Mouse (Mus musculus) left cerebral cortex, postnatal 10 days (tissue): ENCODE measurements around the gene Nkx2-2. TPM values are rescaled to one million over a fixed set of nuclear protein-coding genes. Genes with fewer than 3 reads are reported as not detected.
"Not testable (repeated sequence)": the region's sequence is repeated elsewhere in the genome, so short reads cannot be mapped to it uniquely, and the experiment has no call there.

Experiments used
- DNase-seq, 2 experiments: peaks; one replicate each; pipeline ENCODE4 v3.0.0; 2021 to 2022; ENCODE audit warnings: low spot score in 2 of 2, mixed read lengths in 1 of 2; ENCODE audit errors: extremely low spot score in 1 of 2
- intact Hi-C: fragments of 180-260 bp; cut with DNase I; formaldehyde crosslinking; loops from one replicate; pipeline ENCODE4 v1.15.1; 2025
- total RNA-seq, 2 experiments: library from RNA; stranded (reverse); gene quantifications; 2 replicates each; pipeline ENCODE4 v1.2.3; 2021

Nkx2-2 gene
- total RNA-seq, 2 experiments from 2014 or later = 6.7 to 10.9 TPM

DNA sequence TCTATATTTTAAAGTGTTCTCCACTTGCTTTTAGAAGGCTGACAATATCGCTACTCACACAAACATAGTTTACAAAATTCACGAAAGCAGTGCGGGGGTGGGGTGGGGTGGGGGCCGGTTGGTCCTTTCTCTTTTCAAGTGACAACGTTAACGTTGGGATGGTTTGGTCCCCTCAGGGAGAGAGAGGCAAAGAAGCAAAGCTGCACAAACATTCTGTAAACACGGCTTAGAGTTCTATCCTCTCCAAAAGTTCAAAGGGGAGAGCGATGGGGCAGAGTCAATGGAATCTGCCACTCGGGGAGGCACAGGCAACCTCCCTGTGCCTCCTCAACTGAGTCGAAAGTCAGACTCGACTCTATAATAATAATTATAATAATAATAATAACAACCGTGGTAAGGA, 10.5 kb downstream of the Nkx2-2 start:
- intact Hi-C loops = loop anchor here (5.0 kb wide), 1 partner anchor 461 kb away; no protein-coding TSS in a partner anchor
- DNase-seq = no peak

DNA sequence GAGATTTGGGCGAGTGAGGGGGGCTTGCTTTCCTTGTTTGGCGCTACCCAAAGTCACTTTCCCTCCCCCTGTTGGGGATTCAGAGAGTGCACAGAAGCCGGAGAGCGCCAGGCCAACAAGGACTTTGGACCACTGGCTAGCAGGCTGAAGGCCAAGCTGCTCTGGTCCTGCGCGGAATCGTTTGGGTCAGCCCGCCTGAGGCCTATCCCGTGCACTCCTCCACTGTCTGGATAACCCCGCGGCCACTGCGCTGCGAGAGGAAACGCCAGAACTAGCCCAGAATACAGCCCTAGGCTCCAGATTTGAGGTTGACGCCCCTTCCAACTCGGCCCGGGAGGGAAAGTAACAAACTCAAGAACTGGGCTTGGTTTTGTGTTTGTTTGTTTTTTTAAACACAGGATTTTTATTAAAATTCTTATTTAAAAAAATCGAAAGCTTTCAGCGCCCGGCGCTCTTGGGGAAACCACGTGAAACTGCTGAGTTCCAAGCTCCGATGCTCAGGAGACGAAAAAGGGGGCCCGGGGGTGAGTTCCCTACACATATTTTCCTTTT, 11.3 kb downstream of the Nkx2-2 start:
- intact Hi-C loops = loop anchor here (5.0 kb wide), 1 partner anchor 460 kb away; no protein-coding TSS in a partner anchor
- DNase-seq = no peak

DNA sequence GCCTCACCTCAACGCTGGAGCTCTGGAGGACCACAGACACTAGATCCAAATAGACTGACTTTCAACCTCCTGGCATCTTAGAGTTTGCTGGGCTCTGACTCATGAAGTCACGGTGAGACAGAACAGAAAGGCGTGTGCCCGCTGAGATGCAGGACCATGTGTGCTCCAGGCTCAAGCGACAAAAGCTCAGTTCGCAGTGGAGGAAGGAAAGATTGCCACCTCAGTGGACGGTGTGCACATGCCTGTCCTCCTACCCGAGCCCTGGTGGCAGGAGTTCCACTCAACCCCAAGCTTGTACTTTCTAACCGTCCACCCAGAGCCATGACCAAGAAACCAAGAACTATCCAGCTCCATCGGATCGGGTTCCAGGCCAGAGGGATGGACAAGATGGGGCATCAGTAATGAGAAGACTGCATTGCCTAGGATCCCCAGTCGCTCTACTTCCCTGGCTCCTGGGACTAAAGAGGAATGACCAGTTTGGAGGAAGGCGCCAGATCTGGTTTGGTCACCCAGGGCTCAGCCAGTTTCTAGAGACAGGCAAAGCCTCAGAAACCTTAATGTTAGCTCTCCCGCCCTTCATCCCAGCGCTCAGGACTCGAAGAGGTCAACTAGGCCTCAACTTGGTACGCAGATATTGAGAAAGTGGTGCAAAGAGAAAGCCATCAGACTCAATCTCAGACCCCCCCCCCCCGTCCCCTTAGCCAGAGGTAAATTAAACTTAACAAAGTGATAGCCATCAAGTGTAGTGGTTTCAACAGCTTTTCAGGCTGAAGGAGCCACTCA, 11.9 kb downstream of the Nkx2-2 start:
- intact Hi-C loops = loop anchor here (5.0 kb wide), 1 partner anchor 460 kb away; no protein-coding TSS in a partner anchor
- DNase-seq = no peak

DNA sequence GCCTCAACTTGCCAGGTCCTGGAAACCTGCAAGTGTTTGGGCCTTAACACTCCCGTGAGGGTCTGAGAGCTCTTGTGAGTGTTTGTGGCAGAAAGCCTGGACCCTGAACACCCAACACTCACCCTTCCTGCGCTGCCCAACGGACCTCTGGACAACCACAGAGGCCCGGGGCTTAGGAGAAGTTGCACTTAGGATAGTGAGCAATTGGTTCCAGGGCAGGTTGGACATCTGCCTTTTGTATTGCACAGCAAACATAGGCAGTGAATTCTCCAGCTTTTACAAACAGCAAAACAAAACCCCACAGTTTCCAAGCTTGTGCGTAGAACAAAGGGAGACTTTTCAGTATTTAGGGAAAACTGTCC, 12.8 kb downstream of the Nkx2-2 start:
- intact Hi-C loops = loop anchor here (5.0 kb wide), 1 partner anchor 459 kb away; no protein-coding TSS in a partner anchor
- DNase-seq = no peak

DNA sequence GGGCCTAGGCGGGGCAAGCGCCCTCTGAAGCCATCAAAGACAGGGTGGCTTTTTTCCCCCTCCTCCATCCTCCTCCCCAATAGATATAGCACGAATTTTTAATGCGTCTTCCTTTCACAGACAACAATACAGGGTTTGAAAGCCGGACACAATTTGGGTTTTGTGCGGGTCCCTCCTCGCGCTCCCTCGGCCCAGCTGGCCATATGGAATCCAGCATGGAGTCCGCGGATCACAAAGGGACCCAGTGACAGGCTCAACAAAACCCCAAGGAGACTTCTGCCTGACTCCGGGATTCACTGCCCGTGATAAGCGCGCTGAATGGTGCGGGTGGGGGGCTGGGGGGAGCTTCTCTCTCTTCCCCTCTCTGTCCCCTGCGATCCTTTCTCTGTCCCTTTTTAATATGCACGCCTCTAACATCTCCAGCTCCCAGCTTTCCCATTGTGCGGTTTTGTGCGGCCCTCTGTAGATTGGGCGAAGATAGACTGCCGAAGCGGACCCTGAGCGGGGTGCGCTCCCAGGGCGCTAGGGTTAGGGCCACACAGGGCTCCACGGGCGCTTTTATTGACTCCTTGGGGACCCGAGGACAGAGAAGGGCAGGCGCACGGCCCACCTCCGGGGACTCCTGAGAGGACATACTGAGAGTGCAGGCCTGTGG, 13.3 kb downstream of the Nkx2-2 start:
- intact Hi-C loops = loop anchor here (5.0 kb wide), 1 partner anchor 458 kb away; no protein-coding TSS in a partner anchor

DNA sequence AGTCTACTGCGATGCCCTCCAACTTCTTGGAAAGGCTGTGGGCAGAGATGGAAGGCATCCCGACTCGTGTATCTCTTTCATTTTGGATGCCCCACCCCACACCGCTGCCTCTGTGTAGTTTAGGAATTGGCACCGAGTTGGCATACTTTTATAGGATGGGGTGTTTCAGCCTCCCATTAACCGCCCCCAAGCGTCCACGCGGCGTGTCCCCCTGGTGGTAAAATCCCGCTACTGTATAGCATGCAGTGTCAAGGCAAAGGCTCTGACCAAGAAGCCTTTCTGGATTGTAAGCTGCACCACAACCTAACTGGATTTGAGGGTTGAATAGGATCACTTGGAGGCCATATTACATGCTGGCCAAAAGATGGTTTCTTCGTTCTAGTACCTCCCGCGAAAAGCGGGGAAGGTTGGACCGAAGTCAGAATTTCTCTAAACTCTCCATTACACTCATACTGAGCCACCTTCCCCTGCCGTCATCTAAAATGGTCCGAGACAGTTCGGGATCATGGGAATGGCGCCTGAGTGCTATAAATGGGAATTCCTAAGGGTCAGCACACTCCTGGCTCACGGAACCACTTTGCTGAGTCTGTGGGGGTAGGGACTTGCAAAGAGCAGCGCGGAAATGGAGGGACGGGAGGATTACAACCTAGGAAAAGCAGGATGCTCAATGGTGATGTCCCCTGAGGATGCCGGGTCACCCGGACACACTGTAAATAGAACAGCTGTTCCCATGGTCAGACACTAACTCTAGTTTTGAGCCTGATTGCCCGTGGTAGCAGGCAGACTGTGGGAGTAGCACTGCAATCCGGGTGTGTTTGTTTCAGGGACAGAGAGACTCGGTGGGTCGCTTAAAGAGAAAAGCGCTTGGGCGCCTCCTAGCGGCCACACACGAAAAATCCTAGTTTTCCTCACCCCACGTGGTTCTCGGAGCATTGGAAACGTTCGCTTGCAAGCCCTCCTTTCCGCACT, 15.7 kb downstream of the Nkx2-2 start:
- intact Hi-C loops = loop anchor here (2.0 to 5.0 kb wide), 4 partner anchors 129 to 706 kb away; no protein-coding TSS in a partner anchor
- DNase-seq = peak; percentile 75 to 82

More for the DNA sequence above, 13.3 kb downstream of the Nkx2-2 start:
- peak in 1 of 2 experiments; percentile 46 for DNase-seq

DNA sequence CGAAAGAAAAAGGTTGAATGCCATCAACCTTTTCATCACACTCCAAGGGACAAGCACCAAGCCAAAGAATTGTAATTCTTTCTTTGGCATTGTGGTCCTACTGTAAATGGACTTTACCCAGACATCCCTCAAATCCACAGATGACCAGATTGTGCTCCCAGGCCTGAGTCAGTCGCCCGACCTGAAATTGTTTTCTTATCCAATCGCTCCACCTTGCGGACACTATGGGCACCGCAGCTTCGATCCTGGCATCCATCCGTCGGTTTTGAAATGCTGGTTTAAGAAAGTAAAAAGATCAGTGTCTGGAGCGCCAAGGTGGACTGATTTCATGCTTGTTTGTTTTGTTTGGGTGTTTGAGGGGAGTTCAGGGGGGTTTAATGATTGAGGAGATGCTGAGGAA, 16.4 kb downstream of the Nkx2-2 start:
- DNase-seq = peak; percentile 75 to 77
- intact Hi-C loops = loop anchor here (2.0 to 5.0 kb wide), 4 partner anchors 130 to 705 kb away; no protein-coding TSS in a partner anchor

DNA sequence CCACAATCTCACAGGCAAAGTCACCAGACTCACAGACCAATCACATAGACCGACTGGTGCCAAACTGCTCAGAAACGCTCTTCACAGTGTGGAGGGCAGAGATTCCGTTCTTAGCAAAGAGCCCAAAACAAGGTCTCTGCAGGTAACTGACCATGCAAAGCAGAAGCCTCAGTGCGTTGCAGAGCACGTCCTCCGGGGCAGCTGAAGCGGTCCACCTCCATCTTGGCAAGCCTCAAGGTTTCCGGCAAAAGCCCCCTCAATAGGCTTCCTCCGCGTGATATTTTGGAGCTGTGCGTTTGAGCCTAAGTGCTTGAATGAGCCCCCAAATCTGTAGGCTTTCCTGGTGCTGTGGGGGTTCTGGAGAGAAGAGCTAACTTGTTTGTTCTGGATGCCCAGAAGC, 18.7 kb downstream of the Nkx2-2 start:
- DNase-seq = no peak
- intact Hi-C loops = loop anchor here (5.0 kb wide), 3 partner anchors 132 to 703 kb away; no protein-coding TSS in a partner anchor

DNA sequence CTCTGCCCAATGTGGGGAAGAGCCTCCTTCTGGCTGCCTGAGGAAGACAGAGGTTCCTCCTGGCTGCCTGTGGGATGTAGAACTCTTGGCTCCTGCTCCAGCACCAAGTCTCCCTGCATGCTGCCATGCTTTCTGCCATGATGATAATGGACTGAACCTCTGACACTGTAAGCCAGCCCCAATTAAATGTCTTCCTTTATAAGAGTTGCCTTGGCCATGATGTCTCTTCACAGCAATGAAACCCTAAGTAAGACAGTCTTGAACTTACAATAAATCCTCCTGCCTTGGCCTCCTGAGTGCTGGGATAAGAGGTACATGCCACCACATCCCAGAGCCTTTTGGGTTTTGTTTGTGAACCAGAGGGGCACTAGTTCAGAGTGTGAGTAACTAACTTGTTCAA, 20.3 kb downstream of the Nkx2-2 start:
- intact Hi-C loops = no loop called here
- no peak for DNase-seq

DNA sequence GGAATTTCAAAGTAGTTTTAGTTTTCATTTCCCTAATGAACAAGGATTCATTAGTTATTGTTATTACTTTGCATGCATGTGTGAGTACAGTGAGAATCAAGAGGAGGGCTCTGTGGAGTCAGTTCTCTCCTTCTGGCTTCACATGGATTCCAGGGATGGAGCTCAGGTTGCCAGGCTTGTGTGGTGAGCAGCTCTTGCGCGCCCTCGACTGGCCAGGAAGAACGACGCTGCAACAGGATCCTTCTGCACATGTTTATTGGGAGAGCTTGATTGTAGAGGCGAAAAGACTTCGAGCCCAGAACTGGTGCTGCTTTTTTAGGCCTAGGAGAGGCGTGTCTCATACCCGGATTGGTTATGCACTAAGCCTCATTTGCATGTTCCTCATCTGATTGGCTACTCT, 23.5 kb downstream of the Nkx2-2 start:
- intact Hi-C loops, DNase-seq: not testable (repeated sequence)

DNA sequence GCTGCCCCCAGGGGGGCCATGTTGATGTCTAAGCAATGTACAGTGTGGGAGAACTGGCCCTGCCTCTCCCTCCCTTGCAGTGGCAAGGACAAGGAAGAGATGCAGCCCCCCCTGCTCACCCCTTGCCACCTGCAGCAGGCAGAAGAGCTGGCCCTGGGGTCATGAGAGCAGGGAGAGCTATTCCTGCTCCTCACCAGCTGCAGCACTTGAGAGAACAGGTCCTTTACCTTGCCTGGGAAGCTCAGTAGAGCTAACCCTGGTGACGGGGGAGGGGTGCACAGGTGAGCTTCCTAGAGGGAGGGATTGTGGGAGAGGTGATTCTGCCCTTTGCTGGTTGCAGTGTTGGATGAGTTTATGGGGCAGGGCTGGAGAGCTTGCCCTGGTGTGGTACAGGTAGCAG, 28.2 kb downstream of the Nkx2-2 start:
- DNase-seq = no peak
- intact Hi-C loops = no loop called here

DNA sequence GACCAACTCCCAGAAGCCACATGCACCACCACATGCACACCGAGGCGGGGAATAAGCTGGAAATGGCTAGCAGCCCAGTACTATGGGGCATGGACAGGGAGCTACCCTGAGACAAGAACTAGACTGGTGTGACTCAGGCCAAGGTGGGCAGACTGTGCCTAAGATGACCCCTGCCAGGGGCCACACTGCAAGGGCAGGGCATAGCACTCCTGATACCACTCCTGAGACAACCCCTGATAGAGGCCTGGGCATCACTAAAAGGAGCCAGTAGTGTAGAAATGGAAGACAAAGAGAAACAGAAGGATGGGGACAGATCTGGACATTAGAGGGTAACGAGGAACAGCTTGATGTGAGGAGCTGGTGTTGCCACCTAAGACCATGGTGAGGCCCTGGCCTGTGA, 28.7 kb downstream of the Nkx2-2 start:
- intact Hi-C loops = no loop called here
- DNase-seq = no peak

DNA sequence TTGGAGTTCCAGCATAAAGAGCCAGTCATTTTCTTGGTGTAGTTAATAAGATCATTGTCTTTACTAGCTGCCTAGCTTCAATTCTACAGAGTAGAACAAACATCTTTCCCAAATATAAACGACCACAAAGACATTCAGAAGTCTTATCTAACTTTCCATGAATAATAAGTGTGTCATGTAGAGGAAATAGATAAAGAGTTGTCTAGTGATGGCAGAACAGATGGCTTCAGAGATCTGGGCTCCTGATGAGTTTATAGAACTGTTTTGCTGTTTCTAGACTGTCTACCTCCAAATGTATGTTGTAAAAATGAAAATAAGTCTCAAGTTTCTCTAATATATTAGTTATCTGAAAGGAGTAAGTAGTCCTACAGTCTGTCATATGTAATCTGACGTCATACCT, 41.5 kb downstream of the Nkx2-2 start:
- DNase-seq = no peak

More for the DNA sequence above, 41.5 kb downstream of the Nkx2-2 start:
- intact Hi-C loops = no loop called here

Other genes with a start within 250 kb of the Nkx2-2 start
- gene Xrn2, start 181.2 kb downstream of the Nkx2-2 start, total RNA-seq = 10 to 100 TPM; 60.8 to 62.5 TPM
- not detected for gene Nkx2-4, start 108.8 kb downstream of the Nkx2-2 start, total RNA-seq
- gene Pax1, start 167.7 kb upstream of the Nkx2-2 start, total RNA-seq = not detected